Mouse (Mus musculus) right cerebral cortex, postnatal 25 days (tissue): Measurements from ENCODE around the gene Babam2.

Experiments
- DNase-seq: peaks from one replicate; pipeline ENCODE4 v3.0.0; 2022

Gene Babam2

DNA sequence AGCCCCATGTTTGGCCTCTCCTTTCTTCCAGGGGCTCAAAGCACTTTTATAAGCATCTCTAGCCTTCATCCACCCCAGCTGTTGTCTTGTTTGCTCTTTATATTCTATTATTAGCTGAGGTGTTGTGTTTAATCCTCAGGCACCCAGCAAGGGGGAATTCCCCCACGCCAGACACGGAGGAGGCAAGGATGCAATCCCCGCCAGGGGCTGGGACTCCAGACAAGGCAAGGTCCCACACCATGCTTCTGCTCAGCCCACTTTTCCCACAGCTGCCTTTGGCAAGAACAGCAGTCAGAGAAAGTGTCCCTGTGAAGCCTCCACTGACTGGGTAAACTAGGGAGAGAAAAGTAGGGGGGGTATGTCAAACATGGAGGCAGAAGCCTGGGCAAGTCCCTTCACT is 401.2 kb downstream of the Babam2 start:
- no peak for DNase-seq

DNA sequence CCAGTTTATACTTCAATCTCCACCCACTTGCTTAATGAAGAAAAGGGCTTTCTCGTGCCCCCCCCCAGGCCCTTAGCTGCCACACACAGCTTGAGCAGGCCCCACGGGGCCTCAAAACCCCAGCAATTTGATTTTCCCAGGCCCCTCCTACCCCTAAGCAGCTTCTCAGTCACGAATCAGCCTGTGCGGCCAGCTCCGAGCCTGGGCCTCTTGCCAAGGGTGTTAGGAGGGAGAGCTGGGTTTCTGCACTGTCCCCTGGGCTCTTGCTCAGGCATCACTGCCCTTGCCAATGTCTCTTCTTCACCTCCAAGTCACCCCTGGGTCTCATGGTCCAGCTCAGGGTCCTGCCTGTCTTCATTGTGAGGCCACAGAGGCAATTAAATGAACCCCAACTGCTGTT is 405.0 kb downstream of the Babam2 start:
- DNase-seq: no peak

GRCm38 (mm10) chr5:32102971-32103431 is 405.5 kb downstream of the Babam2 start:
- no peak for DNase-seq

DNA sequence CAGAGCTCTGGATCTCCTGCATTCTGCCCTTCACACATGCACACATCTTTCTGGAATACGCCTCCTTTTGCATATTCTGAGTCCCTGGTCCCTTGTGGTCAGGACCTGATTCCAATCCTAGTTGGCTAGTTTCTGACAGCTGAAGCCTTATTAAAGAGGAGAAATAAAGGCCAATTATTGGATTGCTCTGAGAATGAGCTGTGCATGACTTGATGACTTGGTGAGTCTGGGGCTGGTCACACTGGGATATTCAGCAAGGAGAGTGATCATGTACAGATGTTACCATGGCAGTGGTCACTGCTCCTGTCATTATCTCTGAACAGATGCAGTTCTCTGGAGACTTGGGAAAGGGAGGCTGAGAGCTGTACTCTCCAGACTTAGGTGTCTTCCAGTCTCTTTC is 406.1 kb downstream of the Babam2 start:
- DNase-seq: no peak

DNA sequence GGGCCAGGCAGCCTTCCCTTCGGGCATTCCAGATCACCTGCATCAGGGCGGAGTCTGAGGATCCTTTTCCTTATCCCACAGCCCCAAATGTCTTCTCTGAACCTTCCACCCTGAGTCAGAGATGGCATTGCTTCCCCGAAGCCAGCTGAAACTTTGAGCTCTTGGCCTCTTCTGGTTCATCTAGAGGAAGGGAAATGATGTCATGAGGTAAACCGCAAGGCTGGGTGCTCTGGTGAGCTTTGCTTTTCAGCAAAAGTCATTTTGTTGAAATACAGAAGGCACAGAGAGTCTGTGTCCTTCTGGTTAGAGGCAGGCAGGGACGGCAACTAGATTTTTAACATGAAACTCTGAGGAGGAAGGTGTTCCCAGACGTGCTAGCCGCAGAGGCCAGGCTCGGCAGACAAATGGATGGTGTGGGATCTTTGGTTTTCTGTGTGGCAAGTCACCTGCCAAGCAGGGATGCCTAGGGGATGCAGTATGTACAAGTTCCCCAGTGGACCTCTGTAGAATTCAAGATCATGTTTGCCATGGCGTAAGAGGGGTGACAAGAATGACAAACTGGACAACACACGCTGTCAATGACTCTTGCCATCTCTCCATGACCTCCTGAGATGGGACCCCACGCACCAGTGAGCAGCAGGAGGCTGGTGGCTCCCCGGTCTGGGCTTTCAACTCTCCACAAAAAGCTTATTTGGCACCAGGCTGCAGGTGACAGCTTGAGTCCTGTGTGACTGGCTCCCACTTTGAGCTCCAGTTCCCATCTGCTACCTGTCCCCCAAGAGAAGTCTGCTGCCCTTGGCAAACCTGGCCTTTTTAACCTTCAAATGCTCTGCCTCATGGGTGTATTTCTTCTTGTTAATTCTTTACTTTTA is 406.9 kb downstream of the Babam2 start:
- DNase-seq: no peak

- DNase-seq: no peak
Observed at GRCm38 (mm10) chr5:32106473-32107140, 409.1 kb downstream of the Babam2 start.

GRCm38 (mm10) chr5:32110651-32111050 is 413.2 kb downstream of the Babam2 start:
- no peak for DNase-seq

- DNase-seq: no peak
Observed at GRCm38 (mm10) chr5:32112206-32112916, 414.9 kb downstream of the Babam2 start.

DNA sequence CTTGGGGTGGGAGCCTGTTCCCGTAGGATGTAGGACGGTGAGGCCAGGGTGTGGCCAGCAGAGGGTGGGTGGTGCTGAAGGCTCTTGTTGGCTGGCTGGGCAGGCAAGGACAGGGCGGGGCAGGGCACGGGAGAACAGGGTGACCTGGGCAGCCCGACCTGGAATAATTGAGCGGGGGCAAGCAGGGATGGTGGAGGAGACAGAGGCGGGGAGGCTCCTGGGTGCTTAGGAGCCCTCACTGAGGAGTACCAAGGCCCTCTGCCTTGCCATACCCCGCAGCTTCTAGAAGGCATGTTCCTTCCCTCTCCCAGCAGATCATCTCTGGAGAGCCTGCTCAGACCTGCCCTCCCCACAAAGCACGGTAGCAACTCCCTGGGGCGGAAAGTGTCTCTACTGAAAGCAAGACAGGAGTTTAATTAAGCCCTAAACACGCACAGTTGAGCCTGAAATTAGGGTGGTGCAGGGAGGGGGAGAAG is 423.5 kb downstream of the Babam2 start:
- no peak for DNase-seq

DNA sequence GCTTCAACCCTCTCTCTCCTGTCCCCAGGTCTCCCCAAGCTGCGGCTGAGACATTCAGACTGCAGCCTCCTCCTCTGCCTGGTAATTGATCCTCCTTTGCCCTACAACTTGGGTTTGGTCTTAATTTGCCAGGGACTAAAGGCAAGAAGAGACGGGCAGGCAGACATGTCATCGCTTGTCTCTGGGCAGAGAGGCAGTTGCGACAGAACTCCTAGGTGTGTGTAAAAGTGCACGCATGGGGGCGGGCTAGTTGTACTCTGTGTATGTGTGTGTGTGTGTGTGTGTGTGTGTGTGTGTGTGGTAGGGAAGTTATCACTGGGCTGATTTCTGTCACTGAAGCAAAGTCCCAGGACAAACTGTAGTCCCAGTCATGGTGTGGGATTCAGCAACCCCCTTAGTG is 424.5 kb downstream of the Babam2 start:
- no peak for DNase-seq

DNA sequence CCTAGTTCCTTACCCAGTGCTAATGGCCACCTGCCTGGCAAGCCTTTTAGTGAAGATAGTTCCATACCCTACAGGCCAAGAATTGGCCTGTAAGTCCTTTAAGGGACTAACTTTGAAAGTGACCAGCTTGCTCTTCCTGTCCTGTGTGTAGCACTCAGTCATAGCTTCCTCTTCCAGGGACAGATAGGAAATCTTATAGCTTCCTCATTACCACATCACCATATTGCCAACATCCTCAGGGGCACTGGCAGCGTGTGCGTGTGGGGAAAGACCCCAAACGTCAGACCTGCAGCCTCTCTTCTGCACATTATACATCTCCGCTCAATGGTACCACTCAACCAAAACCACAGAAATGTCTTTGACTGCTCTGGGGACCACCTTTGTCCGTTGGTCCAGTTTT is 424.9 kb downstream of the Babam2 start:
- DNase-seq: no peak

GRCm38 (mm10) chr5:32124957-32125356 is 427.5 kb downstream of the Babam2 start:
- no peak for DNase-seq

DNA sequence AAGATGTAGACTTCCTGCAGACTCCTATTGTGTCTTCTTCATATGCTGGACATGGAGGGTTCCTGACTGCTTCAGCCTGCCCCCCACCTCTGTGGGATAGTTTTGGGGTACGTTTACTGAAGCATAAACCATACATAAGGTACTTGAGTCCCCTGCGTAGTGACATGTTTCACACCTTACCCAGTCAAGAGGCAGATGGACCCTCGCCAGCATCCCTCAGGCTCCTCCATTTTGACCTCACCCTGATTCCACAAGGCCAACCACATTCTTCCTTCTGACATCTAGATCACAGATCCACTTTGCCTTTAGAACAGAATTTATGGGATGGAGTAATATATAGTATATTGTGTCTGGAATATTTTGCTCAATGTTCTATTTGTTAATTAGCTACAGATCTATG is 429.7 kb downstream of the Babam2 start:
- DNase-seq: no peak

- DNase-seq: no peak
Observed at GRCm38 (mm10) chr5:32127927-32128326, 430.4 kb downstream of the Babam2 start.

- peak; percentile 69 for DNase-seq
Observed at GRCm38 (mm10) chr5:32132971-32133501, 435.6 kb downstream of the Babam2 start.

DNA sequence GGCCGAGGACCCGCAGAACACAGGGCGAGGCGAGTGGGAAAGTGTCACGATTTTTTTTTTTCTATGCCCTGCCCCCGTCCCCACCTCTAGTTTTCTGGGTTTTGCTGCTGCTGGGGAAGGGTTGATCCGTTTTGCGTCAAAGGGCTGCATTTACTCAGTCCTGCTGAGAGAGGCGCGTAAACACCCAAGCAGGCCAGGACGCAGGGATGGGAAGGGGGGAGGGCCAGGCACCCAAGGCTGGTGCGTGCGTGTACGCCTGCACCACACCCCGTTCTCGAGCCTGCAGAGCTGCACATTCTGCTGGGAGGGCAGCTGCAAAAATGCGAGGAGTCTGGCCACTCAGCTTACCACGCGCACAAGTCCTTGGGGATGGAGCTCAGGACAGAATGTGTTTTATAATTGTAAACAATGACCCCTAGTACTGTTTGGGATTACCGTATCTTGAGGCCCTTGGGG is 436.1 kb downstream of the Babam2 start:
- DNase-seq: peak; percentile 74

DNA sequence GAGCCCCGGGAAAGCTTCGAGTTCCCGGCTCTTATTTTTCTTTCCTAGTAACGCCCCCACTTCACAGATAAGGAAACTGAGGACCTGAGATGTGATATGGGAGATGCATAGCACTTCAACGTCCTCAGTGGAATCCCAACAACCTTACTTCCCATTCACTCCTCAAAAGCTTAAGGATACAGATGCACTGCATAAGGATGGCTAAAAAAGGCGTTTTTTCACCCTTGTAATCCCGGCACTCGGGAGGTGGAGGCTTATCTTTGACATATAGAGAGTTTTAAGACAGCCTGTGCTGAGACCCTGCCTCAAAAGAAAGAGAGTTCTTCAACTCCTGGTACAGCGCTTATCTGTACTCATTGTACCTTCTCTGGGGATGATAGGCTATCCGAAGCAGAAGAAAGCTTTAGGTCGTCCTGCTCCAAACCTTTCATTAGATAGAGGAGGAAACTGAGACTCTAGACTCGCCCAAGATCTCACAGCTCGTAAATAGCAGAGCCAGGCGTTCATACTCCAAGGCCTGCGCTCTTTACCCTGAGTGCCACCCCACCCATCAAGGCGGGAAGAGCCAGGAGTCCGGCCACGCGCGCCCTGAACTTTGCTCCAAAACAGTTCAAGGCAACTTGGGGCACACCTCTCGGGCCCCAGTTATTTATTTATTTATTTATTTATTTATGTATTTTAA is 436.7 kb downstream of the Babam2 start:
- DNase-seq: peak; percentile 25
